In the genomic region with DNA sequence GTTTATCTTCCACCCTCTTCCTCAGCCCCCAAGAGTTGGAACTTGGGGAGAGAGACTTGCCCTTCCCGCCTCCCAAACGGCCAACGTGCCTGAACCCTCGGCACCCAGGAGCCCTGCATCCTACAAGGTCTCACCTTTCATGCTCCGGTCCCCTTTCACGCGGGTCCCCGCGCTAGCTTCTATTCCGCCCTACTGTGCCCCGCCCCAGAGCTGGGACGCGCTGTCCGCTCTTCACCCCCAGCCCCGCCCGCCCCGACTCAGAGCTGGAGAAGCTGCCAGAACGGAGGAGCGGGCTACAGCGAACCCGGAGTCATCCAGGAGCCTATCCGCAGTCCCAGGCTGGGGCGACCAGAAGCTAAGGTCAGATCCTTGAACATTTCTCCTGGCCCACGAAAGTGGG, we compare ENCODE assay signal across 8 mouse cellular contexts. TPM values are rescaled to one million over a fixed set of nuclear protein-coding genes. Genes with fewer than 3 reads are reported as not detected.
DNase-seq lines count a peak whose midpoint lies in the region; ATAC-seq lines count a peak whose summit lies in the region.

A gene (minus strand): TSS at position 195 of the 400 bp plus-strand sequence.

- no peaks in the 10 kb centered on the region; the same call in 1 of the 2 replicates for H3K4me1 ChIP-seq in lung, embryonic 16.5 days (replicated peaks; ENCODE audit: control insufficient read depth, insufficient read depth, low read length)
- H3K4me1 ChIP-seq in forebrain, embryonic 13.5 days: peaks cover 7% of the 10 kb centered on the region; the same call in 1 of the 2 replicates
- peaks cover 12% of the 10 kb centered on the region for H3K4me1 ChIP-seq in limb, embryonic 12.5 days (replicated peaks)
- H3K4me1 ChIP-seq in neural tube, embryonic 15.5 days: peaks cover 11% of the 10 kb centered on the region

- peak within 1 kb of the TSS; percentile 44 for H3K4me2 ChIP-seq in lung, embryonic 16.5 days (ENCODE audit: low read depth, low read length)
- H3K4me2 ChIP-seq in forebrain, embryonic 13.5 days: peak within 1 kb of the TSS; percentile 50
- peak within 1 kb of the TSS; percentile 48 for H3K4me2 ChIP-seq in limb, embryonic 12.5 days
- peak within 1 kb of the TSS; percentile 51 for H3K4me2 ChIP-seq in neural tube, embryonic 15.5 days

- 1% methylated on average over 24 of the region's 24 CpGs for whole genome bisulfite sequencing in lung, embryonic 16.5 days
- 3% methylated on average over 24 of the region's 24 CpGs for WGBS in forebrain, embryonic 13.5 days
- WGBS in limb, embryonic 12.5 days: 1% methylated on average over 24 of the region's 24 CpGs
- 2% methylated on average over 24 of the region's 24 CpGs for WGBS in neural tube, embryonic 15.5 days

- H3K36me3 ChIP-seq in lung, embryonic 16.5 days (ENCODE audit: control insufficient read depth, insufficient read depth, low read length): no peaks in the 10 kb centered on the region
- no peaks in the 10 kb centered on the region for H3K36me3 ChIP-seq in forebrain, embryonic 13.5 days (ENCODE audit: poor library complexity, severe bottlenecking)
- no peaks in the 10 kb centered on the region for H3K36me3 ChIP-seq in limb, embryonic 12.5 days
- no peaks in the 10 kb centered on the region for H3K36me3 ChIP-seq in neural tube, embryonic 15.5 days

- H3K27ac ChIP-seq in lung, embryonic 16.5 days (ENCODE audit: low read length): no peak within 1 kb of the TSS
- no peak within 1 kb of the TSS for H3K27ac ChIP-seq in forebrain, embryonic 13.5 days
- no peak within 1 kb of the TSS for H3K27ac ChIP-seq in limb, embryonic 12.5 days
- no peak within 1 kb of the TSS for H3K27ac ChIP-seq in neural tube, embryonic 15.5 days (replicated peaks)

- H3K9me3 ChIP-seq in lung, embryonic 16.5 days (ENCODE audit: control insufficient read depth, low read length): no peaks in the 10 kb centered on the region
- H3K9me3 ChIP-seq in forebrain, embryonic 13.5 days (replicated peaks): no peaks in the 10 kb centered on the region
- H3K9me3 ChIP-seq in limb, embryonic 12.5 days: no peaks in the 10 kb centered on the region
- no peaks in the 10 kb centered on the region for H3K9me3 ChIP-seq in neural tube, embryonic 15.5 days (replicated peaks)

- no peak for DNase-seq in lung, postnatal 4 days
- no peak for DNase-seq in spleen, postnatal 36 days (ENCODE audit: low spot score in 2 of 2)
- DNase-seq in spleen, postnatal 4 days (ENCODE audit: low spot score in 2 of 2): no peak

- H3K27me3 ChIP-seq in lung, embryonic 16.5 days (ENCODE audit: control insufficient read depth, insufficient read depth, low read depth, low read length): peaks cover 37% of the 10 kb centered on the region
- peaks cover 56% of the 10 kb centered on the region for H3K27me3 ChIP-seq in forebrain, embryonic 13.5 days
- H3K27me3 ChIP-seq in limb, embryonic 12.5 days: peaks cover 78% of the 10 kb centered on the region
- H3K27me3 ChIP-seq in neural tube, embryonic 15.5 days (replicated peaks): peaks cover 47% of the 10 kb centered on the region

- no peak within 1 kb of the TSS for H3K9ac ChIP-seq in lung, embryonic 16.5 days (ENCODE audit: low read length)
- H3K9ac ChIP-seq in forebrain, embryonic 13.5 days: no peak within 1 kb of the TSS; the same call in 1 of the 2 replicates
- no peak within 1 kb of the TSS for H3K9ac ChIP-seq in limb, embryonic 12.5 days (replicated peaks)
- H3K9ac ChIP-seq in neural tube, embryonic 15.5 days (replicated peaks): no peak within 1 kb of the TSS

- peak within 1 kb of the TSS; percentile 34 for H3K4me3 ChIP-seq in lung, embryonic 16.5 days (ENCODE audit: low read length)
- peak within 1 kb of the TSS; percentile 27 for H3K4me3 ChIP-seq in forebrain, embryonic 13.5 days
- H3K4me3 ChIP-seq in limb, embryonic 12.5 days (replicated peaks): peak within 1 kb of the TSS; percentile 27
- peak within 1 kb of the TSS; percentile 13 for H3K4me3 ChIP-seq in neural tube, embryonic 15.5 days (replicated peaks)

- ATAC-seq in lung, embryonic 16.5 days (ENCODE audit: low read depth): peak; percentile 59
- 0 out of 2 replicates have a peak, but pooled peaks have one; percentile 24 for ATAC-seq in forebrain, embryonic 13.5 days
- peak; percentile 15; the same call in 1 of the 2 replicates for ATAC-seq in limb, embryonic 12.5 days (ENCODE audit: insufficient number of reproducible peaks, insufficient read depth, low FRiP score, low TSS enrichment, low read depth)
- ATAC-seq in neural tube, embryonic 15.5 days (ENCODE audit: low FRiP score): no peak; the same call in 1 of the 2 replicates
- ATAC-seq in megakaryocyte-erythroid progenitor cell, adult 5-6 weeks (replicated peaks; ENCODE audit: low FRiP score, low TSS enrichment, poor library complexity, severe bottlenecking): no peak

RNA-seq across cellular contexts. Expression of the gene that starts here (rescaled TPM):
- 0.30 and 0.51 TPM in 2 replicates for polyA plus RNA-seq in lung, embryonic 16.5 days (2015; fragmentation: Nextera tagmentation; extraction: Ambion mirVana)
- polyA plus RNA-seq in forebrain, embryonic 13.5 days (2015; fragmentation: Nextera tagmentation; extraction: Ambion mirVana): not detected in 2 replicates
- polyA plus RNA-seq in limb, embryonic 12.5 days (2016; fragmentation: Nextera tagmentation; extraction: Ambion mirVana): 1.1 and 1.2 TPM in 2 replicates
- polyA plus RNA-seq in neural tube, embryonic 15.5 days (2015; fragmentation: Nextera tagmentation; extraction: Ambion mirVana): 0.17 and 1.2 TPM in 2 replicates
- total RNA-seq in megakaryocyte-erythroid progenitor cell, adult 5-6 weeks (2014; fragmentation: Nextera tagmentation): not detected in 2 replicates
- not detected in 2 replicates for total RNA-seq in megakaryocyte-erythroid progenitor cell, adult 5-6 weeks (2017)

Comparison
In these comparisons a context has a peak if more than half of its experiments do, and no peak if none do; other contexts are left out.
1. Peak in ATAC-seq, H3K4me3 ChIP-seq and H3K4me2 ChIP-seq in lung, embryonic 16.5 days; RNA of the gene not detected or under 1 TPM.
2. Peak in ATAC-seq, H3K4me3 ChIP-seq and H3K4me2 ChIP-seq in forebrain, embryonic 13.5 days; RNA of the gene not detected or under 1 TPM.